Mouse (Mus musculus) adipose tissue, adult 10 weeks (tissue): ENCODE measurements around the gene Esrrg. TPM values are rescaled to one million over a fixed set of nuclear protein-coding genes. Genes with fewer than 3 reads are reported as not detected.

Source experiments
- polyA plus RNA-seq: library from polyadenylated mRNA; stranded (reverse); fragments of 350-450 nt; fragmentation: Illumina TruSeq; extraction: RNeasy Lipid Tissue Mini Kit (QIAGEN cat#74804); gene quantifications from one replicate; pipeline ENCODE4 v1.2.3, GENCODE M21; 2014; ENCODE audit warnings: low read depth, low replicate concordance

Esrrg gene
- 3.4 TPM for polyA plus RNA-seq

DNA sequence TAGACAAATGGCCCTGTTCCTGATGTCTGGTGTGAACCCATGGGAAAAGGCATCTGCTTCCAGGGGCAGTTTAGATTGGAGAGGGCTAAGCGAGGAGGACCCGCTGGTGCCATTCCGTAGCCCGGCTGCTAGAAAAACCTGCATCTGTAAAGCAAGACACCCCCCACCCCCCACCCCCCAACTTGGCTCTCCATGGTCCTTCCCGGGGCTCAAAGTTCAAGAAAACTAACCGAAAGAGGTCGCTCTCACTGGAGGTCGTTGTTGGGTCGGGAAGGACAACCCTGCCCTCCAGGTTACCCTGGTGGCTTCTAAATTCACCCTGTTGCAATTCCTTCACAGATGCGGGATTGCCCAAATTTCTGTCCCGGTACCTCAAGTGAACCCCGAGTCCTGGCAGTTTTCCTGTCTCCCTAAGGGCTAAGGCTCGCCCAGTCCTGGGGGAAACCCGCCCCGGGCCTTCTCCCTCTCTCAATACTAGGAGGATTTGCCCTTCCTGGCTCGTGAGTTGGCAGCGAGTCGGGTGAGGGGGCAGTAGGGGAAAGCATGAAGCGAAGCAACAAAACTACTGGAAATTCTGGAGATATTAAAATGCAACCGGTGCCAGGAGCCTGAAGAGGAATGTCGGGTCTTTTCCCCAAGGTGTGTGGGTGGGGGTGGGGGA lies at the start of gene Esrrg:
Esrrg (plus strand) TSS at position 531 of the 661 bp plus-strand sequence.

GRCm38 (mm10) chr1:188261903-188262682 lies 653.5 kb downstream of the Esrrg start, which contains the start of gene Ush2a:
TSS of gene Ush2a (plus strand) at chr1:188262023.

